Mouse (Mus musculus): ENCODE measurements around the gene Olfr514. TPM values are rescaled to one million over a fixed set of nuclear protein-coding genes. Genes with fewer than 3 reads are reported as not detected.

Gene Olfr514
- polyA plus RNA-seq (2012; fragmentation: generic; extraction: Trizol) = not detected

GRCm38 (mm10) chr7:108825897-108826296 lies at the start of gene Olfr514:
Gene Olfr514 (minus strand): TSS chr7:108825997.

GRCm38 (mm10) chr7:108872279-108872678 lies 46.5 kb upstream of the Olfr514 start, which contains the start of gene Olfr517:
Gene Olfr517 (minus strand): TSS chr7:108872379.

GRCm38 (mm10) chr7:108850429-108850828 lies 24.6 kb upstream of the Olfr514 start, which contains the start of gene Olfr516:
Gene Olfr516 (minus strand): TSS chr7:108850529.

Other genes starting within 250 kb of the Olfr514 start
- not detected for gene Olfr506, start 215.2 kb downstream of the Olfr514 start, polyA plus RNA-seq (2012; fragmentation: generic; extraction: Trizol)
- not detected for gene Olfr507, start 204.2 kb downstream of the Olfr514 start, polyA plus RNA-seq (2012; fragmentation: generic; extraction: Trizol)
- not detected for gene Olfr508, start 196.0 kb downstream of the Olfr514 start, polyA plus RNA-seq (2012; fragmentation: generic; extraction: Trizol)
- gene Olfr509, start 174.1 kb downstream of the Olfr514 start, polyA plus RNA-seq (2012; fragmentation: generic; extraction: Trizol) = not detected
- gene Olfr510, start 159.6 kb downstream of the Olfr514 start, polyA plus RNA-seq (2012; fragmentation: generic; extraction: Trizol) = not detected
- gene Olfr512, start 112.7 kb downstream of the Olfr514 start, polyA plus RNA-seq (2012; fragmentation: generic; extraction: Trizol) = not detected
- gene Olfr513, start 75.0 kb downstream of the Olfr514 start, polyA plus RNA-seq (2012; fragmentation: generic; extraction: Trizol) = not detected
- not detected for gene Olfr516, start 24.5 kb upstream of the Olfr514 start, polyA plus RNA-seq (2012; fragmentation: generic; extraction: Trizol)
- gene Olfr517, start 46.4 kb upstream of the Olfr514 start, polyA plus RNA-seq (2012; fragmentation: generic; extraction: Trizol) = not detected
- not detected for gene Olfr518, start 59.0 kb upstream of the Olfr514 start, polyA plus RNA-seq (2012; fragmentation: generic; extraction: Trizol)
- not detected for gene Olfr519, start 68.4 kb upstream of the Olfr514 start, polyA plus RNA-seq (2012; fragmentation: generic; extraction: Trizol)
- gene Nlrp10, start 104.2 kb upstream of the Olfr514 start, polyA plus RNA-seq (2012; fragmentation: generic; extraction: Trizol) = under 1 TPM in 1 of 2 experiments, not detected in 1; 0.07 TPM
- gene Eif3f, start 108.4 kb upstream of the Olfr514 start, polyA plus RNA-seq (2012; fragmentation: generic; extraction: Trizol) = 100 to 1,000 TPM; 283 to 407 TPM
- under 1 TPM in 1 of 2 experiments, not detected in 1; 0.05 TPM for gene Tub, start 124.3 kb upstream of the Olfr514 start, polyA plus RNA-seq (2012; fragmentation: generic; extraction: Trizol)

Data from C3H10T1/2 (cell line).